10 mouse cellular contexts compared by ENCODE assay signal in the genomic region with DNA sequence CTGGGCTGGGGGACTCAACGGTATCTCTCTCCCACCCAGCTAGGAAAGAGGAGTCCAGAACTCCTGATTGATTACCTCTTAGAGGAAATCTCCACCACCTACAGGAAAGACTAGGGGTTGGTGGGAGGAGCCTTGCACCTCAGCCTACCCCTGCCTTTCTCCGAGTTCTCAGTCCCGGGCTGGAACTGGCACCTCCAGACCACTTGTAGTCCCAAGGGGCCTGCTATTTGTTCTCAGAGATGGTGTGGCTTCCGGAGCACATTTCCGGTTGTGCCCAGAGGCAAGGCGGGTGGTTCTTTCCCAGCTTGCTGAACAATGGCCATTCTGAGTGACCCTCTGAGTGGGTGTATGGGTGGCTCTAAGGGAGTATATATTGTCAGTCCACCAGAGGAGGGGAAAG. TPM values are rescaled to one million over a fixed set of nuclear protein-coding genes. Genes with fewer than 3 reads are reported as not detected.
A peak's percentile ranks its signal among the peaks of the same experiment; 100 is the strongest.
DNase-seq lines count a peak whose midpoint lies in the region; ATAC-seq and TF ChIP-seq lines count a peak whose summit lies in the region.
"Had no signal": no experiment of that assay in that cellular context is flagged by ENCODE, and none has a peak within 500 bp of the region (broad histone marks: within the 10 kb centered on the region; RNA-seq: fewer than 3 reads in every experiment).

No protein-coding gene starts in this region.

- no peaks in the 10 kb centered on the region for H3K27me3 ChIP-seq in heart, embryonic 12.5 days (replicated peaks)
- no peaks in the 10 kb centered on the region for H3K27me3 ChIP-seq in stomach, embryonic 14.5 days (ENCODE audit: control insufficient read depth, insufficient read depth, low read length)
- H3K27me3 ChIP-seq in stomach, postnatal 0 days (ENCODE audit: control insufficient read depth, insufficient read depth, low read length) = no peaks in the 10 kb centered on the region
- H3K27me3 ChIP-seq in splenic B cell, adult 2 months (ENCODE audit: control insufficient read depth, insufficient read depth, low read length, poor library complexity, severe bottlenecking) = no peaks in the 10 kb centered on the region
- H3K27me3 ChIP-seq: hindbrain, embryonic 15.5 days had no signal

- DNase-seq in heart, adult 11 months = peak; percentile 97
- no peak for DNase-seq in stomach, postnatal 0 days (ENCODE audit: low spot score)
- peak; percentile 76 to 81 for DNase-seq in lung, adult 18-20 months
- DNase-seq in splenic B cell, adult 2 months (ENCODE audit: low read depth, low spot score) = peak; percentile 61
- no peak for DNase-seq in urinary bladder, postnatal 25 days (ENCODE audit: low spot score)
- no peak for DNase-seq in cerebellum, adult 11 months
- DNase-seq: cerebellum, adult 2 months had no signal

- H3K36me3 ChIP-seq in heart, embryonic 12.5 days = no peaks in the 10 kb centered on the region
- H3K36me3 ChIP-seq in stomach, embryonic 14.5 days (ENCODE audit: control insufficient read depth, insufficient read depth, low read length) = no peaks in the 10 kb centered on the region
- no peaks in the 10 kb centered on the region for H3K36me3 ChIP-seq in stomach, postnatal 0 days (ENCODE audit: control insufficient read depth, insufficient read depth, low read length)
- H3K36me3 ChIP-seq in splenic B cell, adult 2 months (ENCODE audit: control insufficient read depth, insufficient read depth, low read length, poor library complexity, severe bottlenecking) = no peaks in the 10 kb centered on the region
- H3K36me3 ChIP-seq: hindbrain, embryonic 15.5 days had no signal

- WGBS in heart, embryonic 12.5 days = 45% methylated on average over 6 of the region's 6 CpGs
- 63% methylated on average over 6 of the region's 6 CpGs for WGBS in stomach, embryonic 14.5 days
- WGBS in stomach, postnatal 0 days = 64% methylated on average over 6 of the region's 6 CpGs

- H3K4me3 ChIP-seq in heart, embryonic 12.5 days = no peak overlapping the region
- H3K4me3 ChIP-seq in stomach, embryonic 14.5 days (ENCODE audit: low read depth, low read length) = no peak overlapping the region
- no peak overlapping the region for H3K4me3 ChIP-seq in stomach, postnatal 0 days (ENCODE audit: low read depth, low read length)
- H3K4me3 ChIP-seq: hindbrain, embryonic 15.5 days had no signal

- peaks cover 62% of the 10 kb centered on the region for H3K4me1 ChIP-seq in heart, embryonic 12.5 days (replicated peaks)
- no peaks in the 10 kb centered on the region for H3K4me1 ChIP-seq in stomach, embryonic 14.5 days (ENCODE audit: control insufficient read depth, insufficient read depth, low read length)
- no peaks in the 10 kb centered on the region for H3K4me1 ChIP-seq in stomach, postnatal 0 days (replicated peaks; ENCODE audit: control insufficient read depth, insufficient read depth)
- H3K4me1 ChIP-seq: hindbrain, embryonic 15.5 days had no signal

- H3K27ac ChIP-seq in heart, embryonic 12.5 days (ENCODE audit: poor library complexity, severe bottlenecking) = no peak overlapping the region
- peak overlapping the region; percentile 15; the same call in 1 of the 2 replicates for H3K27ac ChIP-seq in stomach, embryonic 14.5 days (ENCODE audit: low read length)
- no peak overlapping the region for H3K27ac ChIP-seq in stomach, postnatal 0 days (replicated peaks)
- H3K27ac ChIP-seq: hindbrain, embryonic 15.5 days had no signal

- no peak for TF ChIP-seq EP300 in stomach, postnatal 0 days (optimal IDR thresholded peaks at IDR 0.05)

- no peak overlapping the region for H3K4me2 ChIP-seq in heart, embryonic 12.5 days
- no peak overlapping the region for H3K4me2 ChIP-seq in stomach, embryonic 14.5 days (replicated peaks; ENCODE audit: low read depth, low read length)
- H3K4me2 ChIP-seq in stomach, postnatal 0 days (replicated peaks; ENCODE audit: low read depth) = no peak overlapping the region
- H3K4me2 ChIP-seq: hindbrain, embryonic 15.5 days had no signal

- TF ChIP-seq CTCF in stomach, postnatal 0 days (IDR thresholded peaks at IDR 0.05; ENCODE audit: low read depth) = no peak

- ATAC-seq in heart, embryonic 12.5 days (ENCODE audit: insufficient number of reproducible peaks, low FRiP score) = no peak
- no peak for ATAC-seq in stomach, embryonic 14.5 days (ENCODE audit: insufficient number of reproducible peaks, insufficient read depth, low FRiP score, low read depth)
- no peak for ATAC-seq in stomach, postnatal 0 days (ENCODE audit: low FRiP score, low TSS enrichment)

- H3K9me3 ChIP-seq in heart, embryonic 12.5 days (replicated peaks) = no peaks in the 10 kb centered on the region
- no peaks in the 10 kb centered on the region for H3K9me3 ChIP-seq in stomach, embryonic 14.5 days (ENCODE audit: control insufficient read depth, low read depth, low read length)
- H3K9me3 ChIP-seq in stomach, postnatal 0 days (ENCODE audit: control insufficient read depth, low read length) = no peaks in the 10 kb centered on the region
- H3K9me3 ChIP-seq: hindbrain, embryonic 15.5 days had no signal

- no peak overlapping the region for H3K9ac ChIP-seq in heart, embryonic 12.5 days
- H3K9ac ChIP-seq in stomach, embryonic 14.5 days (replicated peaks; ENCODE audit: low read depth, low read length) = no peak overlapping the region
- no peak overlapping the region for H3K9ac ChIP-seq in stomach, postnatal 0 days (ENCODE audit: low read length)
- H3K9ac ChIP-seq: hindbrain, embryonic 15.5 days had no signal

RNA-seq across cellular contexts. Expression of a gene that starts 10.6 kb away (rescaled TPM):
- polyA plus RNA-seq in heart, embryonic 12.5 days (2016; fragmentation: Nextera tagmentation; extraction: Ambion mirVana) = 0.34 and 0.50 TPM in 2 replicates
- polyA plus RNA-seq in stomach, embryonic 14.5 days (2014; fragmentation: Nextera tagmentation; extraction: Ambion mirVana) = 0.34 and 0.43 TPM in 2 replicates
- 0.38 and 0.53 TPM in 2 replicates for polyA plus RNA-seq in stomach, postnatal 0 days (2015; fragmentation: Nextera tagmentation; extraction: Ambion mirVana)

RNA-seq across cellular contexts. Expression of a gene that starts 11.5 kb away (rescaled TPM):
- 446 and 471 TPM in 2 replicates for polyA plus RNA-seq in heart, embryonic 12.5 days (2016; fragmentation: Nextera tagmentation; extraction: Ambion mirVana)
- 347 and 368 TPM in 2 replicates for polyA plus RNA-seq in stomach, embryonic 14.5 days (2014; fragmentation: Nextera tagmentation; extraction: Ambion mirVana)
- polyA plus RNA-seq in stomach, postnatal 0 days (2015; fragmentation: Nextera tagmentation; extraction: Ambion mirVana) = 87.7 and 106 TPM in 2 replicates

RNA-seq across cellular contexts. Expression of a gene that starts 20.1 kb away (rescaled TPM):
- polyA plus RNA-seq in heart, embryonic 12.5 days (2016; fragmentation: Nextera tagmentation; extraction: Ambion mirVana) = 3,183 and 3,245 TPM in 2 replicates
- 1.3 and 3.2 TPM in 2 replicates for polyA plus RNA-seq in stomach, embryonic 14.5 days (2014; fragmentation: Nextera tagmentation; extraction: Ambion mirVana)
- 4.1 and 6.5 TPM in 2 replicates for polyA plus RNA-seq in stomach, postnatal 0 days (2015; fragmentation: Nextera tagmentation; extraction: Ambion mirVana)

RNA-seq across cellular contexts. Expression of a gene that starts 22.9 kb away (rescaled TPM):
- 8.1 and 11.6 TPM in 2 replicates for polyA plus RNA-seq in heart, embryonic 12.5 days (2016; fragmentation: Nextera tagmentation; extraction: Ambion mirVana)
- 11.3 and 13.5 TPM in 2 replicates for polyA plus RNA-seq in stomach, embryonic 14.5 days (2014; fragmentation: Nextera tagmentation; extraction: Ambion mirVana)
- 9.5 and 10.1 TPM in 2 replicates for polyA plus RNA-seq in stomach, postnatal 0 days (2015; fragmentation: Nextera tagmentation; extraction: Ambion mirVana)

RNA-seq across cellular contexts. Expression of a gene that starts 23.0 kb away (rescaled TPM):
- 59.7 and 65.0 TPM in 2 replicates for polyA plus RNA-seq in heart, embryonic 12.5 days (2016; fragmentation: Nextera tagmentation; extraction: Ambion mirVana)
- polyA plus RNA-seq in stomach, embryonic 14.5 days (2014; fragmentation: Nextera tagmentation; extraction: Ambion mirVana) = 73.1 and 73.7 TPM in 2 replicates
- 22.5 and 24.5 TPM in 2 replicates for polyA plus RNA-seq in stomach, postnatal 0 days (2015; fragmentation: Nextera tagmentation; extraction: Ambion mirVana)

Comparison
In these comparisons a context has a peak if more than half of its experiments do, and no peak if none do; other contexts are left out.
1. DNase-seq: peak in heart, adult 11 months (single experiment), lung, adult 18-20 months (2 of 2) and splenic B cell, adult 2 months (single experiment); none in stomach, postnatal 0 days (single experiment), urinary bladder, postnatal 25 days (single experiment) and cerebellum, adult 11 months (single experiment).
2. RNA of a gene that starts 20.1 kb away (polyA plus RNA-seq): 3,183 to 3,245 TPM in heart, embryonic 12.5 days; 4.1 to 6.5 TPM in stomach, postnatal 0 days and 1.3 to 3.2 TPM in stomach, embryonic 14.5 days; every median in the first group is over 100 times any median in the second.